Mouse (Mus musculus) olfactory bulb, adult 2 months (tissue): ENCODE measurements around the gene Paf1.

Source experiments
- CTCF ChIP-seq: fragments of 200-500 bp; IDR thresholded peaks from 2 replicates; pipeline ENCODE4 v1.5.1; 2012; ENCODE audit warnings: low read depth, mild to moderate bottlenecking, low read length, moderate library complexity; ENCODE audit not compliant: insufficient read depth
- POLR2A ChIP-seq: fragments of 200-500 bp; IDR thresholded peaks from 2 replicates; pipeline ENCODE4 v1.6.1; 2012; ENCODE audit warnings: mild to moderate bottlenecking, low read depth, low read length, moderate library complexity; ENCODE audit not compliant: insufficient read depth

GRCm38 (mm10) chr7:28380237-28381016 lies 12.3 kb upstream of the Paf1 start, which contains the start of gene Zfp36:
- TF ChIP-seq POLR2A: no peak
- TF ChIP-seq CTCF: no peak
